Mouse (Mus musculus): Measurements from ENCODE around the gene Gm20696. TPM values are rescaled to one million over a fixed set of nuclear protein-coding genes. Genes with fewer than 3 reads are reported as not detected.

Gene Gm20696
- polyA plus RNA-seq, 1 experiment, result 2.8 TPM

DNA sequence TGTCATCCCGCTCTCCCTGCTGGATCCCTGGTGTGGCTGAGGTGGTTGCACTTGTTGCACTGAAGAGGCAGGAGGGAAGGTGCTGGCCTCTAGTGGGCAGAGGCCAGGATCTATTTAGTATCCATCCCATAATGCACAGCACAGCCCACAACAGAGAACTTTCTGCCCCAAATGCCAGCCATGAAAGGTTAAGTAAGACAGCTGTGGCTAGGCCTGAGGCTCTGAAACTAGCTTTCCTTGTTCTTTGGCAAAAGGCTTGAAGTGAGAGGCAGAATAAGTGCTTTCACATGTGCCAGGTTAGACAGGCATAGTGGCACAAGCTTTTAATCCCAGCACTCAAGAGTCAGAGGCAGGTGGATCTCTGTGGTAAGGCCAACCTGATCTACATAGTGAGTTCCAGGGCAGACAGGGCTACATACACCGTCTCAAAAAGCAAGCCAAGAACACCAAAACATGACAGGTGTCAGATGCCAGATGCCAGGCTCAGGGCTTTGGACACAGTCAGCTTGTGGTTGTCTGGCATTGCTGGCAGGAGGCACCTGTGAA lies 281.5 kb downstream of the Gm20696 start:
- Histone ChIP-seq H3K27ac (ENCODE audit: insufficient read depth, low read length) (no peak overlapping the region), H3K4me1 (ENCODE audit: control insufficient read depth, insufficient read depth, low read length) (no peaks in the 10 kb centered on the region; the same call in 1 of the 2 replicates), H3K4me3 (replicated peaks; ENCODE audit: insufficient read depth, low read depth, low read length) (no peak overlapping the region), H3K27me3 (ENCODE audit: control insufficient read depth, insufficient read depth, low read length) (no peaks in the 10 kb centered on the region)
- TF ChIP-seq CTCF (IDR thresholded peaks at IDR 0.05; ENCODE audit: borderline replicate concordance, insufficient read depth, low read depth, low read length), result peak; percentile 33; the same call in 1 of the 2 replicates
- no peak for TF ChIP-seq POLR2A (IDR thresholded peaks at IDR 0.05; ENCODE audit: borderline replicate concordance, insufficient read depth, low read length)
- peak; percentile 28 to 39 for DNase-seq
- WGBS, result 46% methylated on average over 2 of the region's 2 CpGs

DNA sequence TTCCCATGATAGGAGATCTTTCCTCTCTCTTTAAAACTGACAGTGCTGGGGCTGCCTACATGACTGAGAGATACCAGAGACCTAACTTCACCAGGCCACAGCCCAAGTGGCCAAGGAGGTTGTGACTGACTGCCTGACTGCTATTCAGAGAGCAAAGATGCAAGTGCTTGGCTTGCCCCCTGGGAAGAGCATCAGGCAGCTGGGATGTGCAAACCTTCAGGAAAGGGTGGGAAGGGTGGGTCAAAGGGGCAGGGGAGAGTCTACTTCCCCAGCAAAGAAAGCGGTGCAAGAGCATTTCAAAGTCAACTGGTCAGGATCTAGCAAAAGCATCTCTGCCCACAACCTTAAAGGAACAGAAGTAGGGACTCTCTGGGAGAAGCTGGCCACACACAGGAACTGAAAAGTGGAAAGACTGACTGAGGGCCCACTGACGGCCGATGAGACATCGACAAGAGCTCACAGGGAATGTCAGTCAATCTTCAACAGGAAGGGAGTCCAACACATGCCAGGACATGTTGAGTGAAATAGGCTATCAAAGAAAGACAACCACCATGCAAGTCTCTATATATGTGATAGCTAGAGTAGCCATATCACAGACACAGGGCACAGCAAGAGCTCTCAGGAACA lies 282.6 kb downstream of the Gm20696 start:
- H3K4me3 ChIP-seq (replicated peaks; ENCODE audit: insufficient read depth, low read depth, low read length), result no peak overlapping the region
- no peak overlapping the region for H3K27ac ChIP-seq (ENCODE audit: insufficient read depth, low read length)
- no peaks in the 10 kb centered on the region for H3K27me3 ChIP-seq (ENCODE audit: control insufficient read depth, insufficient read depth, low read length)
- DNase-seq, result no peak
- 94% methylated on average over 4 of the region's 4 CpGs for WGBS
- TF ChIP-seq CTCF (IDR thresholded peaks at IDR 0.05; ENCODE audit: borderline replicate concordance, insufficient read depth, low read depth, low read length) (no peak), POLR2A (IDR thresholded peaks at IDR 0.05; ENCODE audit: borderline replicate concordance, insufficient read depth, low read length) (no peak)
- H3K4me1 ChIP-seq (ENCODE audit: control insufficient read depth, insufficient read depth, low read length), result no peaks in the 10 kb centered on the region; the same call in 1 of the 2 replicates

- no peak overlapping the region for H3K4me3 ChIP-seq (replicated peaks; ENCODE audit: insufficient read depth, low read depth, low read length)
- 91% methylated on average over 5 of the region's 5 CpGs for WGBS
- no peak overlapping the region for H3K27ac ChIP-seq (ENCODE audit: insufficient read depth, low read length)
- DNase-seq, result no peak
- TF ChIP-seq POLR2A (IDR thresholded peaks at IDR 0.05; ENCODE audit: borderline replicate concordance, insufficient read depth, low read length), result no peak
- no peak for TF ChIP-seq CTCF (IDR thresholded peaks at IDR 0.05; ENCODE audit: borderline replicate concordance, insufficient read depth, low read depth, low read length)
- H3K27me3 ChIP-seq (ENCODE audit: control insufficient read depth, insufficient read depth, low read length), result no peaks in the 10 kb centered on the region
- peaks cover 14% of the 10 kb centered on the region for H3K4me1 ChIP-seq (ENCODE audit: control insufficient read depth, insufficient read depth, low read length)
These were observed 286.5 kb downstream of the Gm20696 start for GRCm38 (mm10) chr6:99380146-99380545.

GRCm38 (mm10) chr6:99378997-99379710 lies 287.4 kb downstream of the Gm20696 start:
- TF ChIP-seq CTCF (IDR thresholded peaks at IDR 0.05; ENCODE audit: borderline replicate concordance, insufficient read depth, low read depth, low read length) (no peak), POLR2A (IDR thresholded peaks at IDR 0.05; ENCODE audit: borderline replicate concordance, insufficient read depth, low read length) (no peak)
- DNase-seq, result no peak
- H3K27me3 ChIP-seq (ENCODE audit: control insufficient read depth, insufficient read depth, low read length), result no peaks in the 10 kb centered on the region
- H3K4me1 ChIP-seq (ENCODE audit: control insufficient read depth, insufficient read depth, low read length), result peaks cover 14% of the 10 kb centered on the region
- H3K4me3 ChIP-seq (replicated peaks; ENCODE audit: insufficient read depth, low read depth, low read length), result no peak overlapping the region
- WGBS, result 92% methylated on average over 7 of the region's 7 CpGs
- no peak overlapping the region for H3K27ac ChIP-seq (ENCODE audit: insufficient read depth, low read length)

DNA sequence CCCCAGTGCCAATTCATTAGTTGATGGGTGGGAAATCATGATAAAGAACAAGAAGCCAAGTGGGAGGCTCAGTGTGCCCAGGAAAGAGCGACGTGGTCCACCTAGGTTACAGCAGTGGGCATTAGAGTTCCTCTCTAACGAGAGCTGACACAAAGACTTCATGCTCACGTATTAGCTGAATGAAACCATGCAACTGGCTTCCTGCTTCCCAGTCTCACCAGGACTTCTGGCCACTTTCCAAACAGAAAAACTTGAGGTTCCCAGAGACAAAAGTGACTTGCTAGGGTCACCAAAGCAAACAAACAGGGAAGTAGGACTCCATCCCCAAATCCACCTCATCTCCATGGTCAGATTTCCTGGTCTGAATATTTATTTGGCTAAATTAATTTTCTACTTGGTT lies 288.9 kb downstream of the Gm20696 start:
- WGBS, result 35% methylated on average over 4 of the region's 4 CpGs
- H3K27ac ChIP-seq (ENCODE audit: insufficient read depth, low read length), result no peak overlapping the region
- no peak overlapping the region for H3K4me3 ChIP-seq (replicated peaks; ENCODE audit: insufficient read depth, low read depth, low read length)
- no peaks in the 10 kb centered on the region for H3K27me3 ChIP-seq (ENCODE audit: control insufficient read depth, insufficient read depth, low read length)
- peaks cover 14% of the 10 kb centered on the region for H3K4me1 ChIP-seq (ENCODE audit: control insufficient read depth, insufficient read depth, low read length)
- no peak for DNase-seq
- TF ChIP-seq POLR2A (IDR thresholded peaks at IDR 0.05; ENCODE audit: borderline replicate concordance, insufficient read depth, low read length) (no peak), CTCF (IDR thresholded peaks at IDR 0.05; ENCODE audit: borderline replicate concordance, insufficient read depth, low read depth, low read length) (no peak)

DNA sequence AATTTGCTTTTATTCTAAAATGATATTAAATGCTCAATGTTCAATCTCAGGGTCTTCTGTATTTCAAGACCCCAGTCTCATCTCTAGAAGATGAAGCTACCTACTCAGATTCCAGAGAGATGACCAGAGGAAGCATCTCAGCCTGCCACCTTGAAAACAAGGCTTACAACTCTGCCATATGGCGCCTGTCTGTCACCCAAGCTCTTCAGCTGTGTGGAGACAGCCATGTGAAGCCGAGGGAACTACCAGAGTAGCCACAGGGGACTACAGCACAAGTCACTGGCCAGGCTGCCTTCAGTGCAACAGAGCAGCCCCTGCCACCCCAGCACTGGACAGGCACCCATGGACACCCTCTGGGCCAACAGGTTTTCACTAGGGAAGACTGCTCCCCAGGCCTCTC lies 289.5 kb downstream of the Gm20696 start:
- 33% methylated on average over 2 of the region's 2 CpGs for WGBS
- DNase-seq, result peak; percentile 27 to 30
- H3K4me1 ChIP-seq (ENCODE audit: control insufficient read depth, insufficient read depth, low read length), result peaks cover 14% of the 10 kb centered on the region
- H3K27ac ChIP-seq (ENCODE audit: insufficient read depth, low read length), result no peak overlapping the region
- TF ChIP-seq CTCF (IDR thresholded peaks at IDR 0.05; ENCODE audit: borderline replicate concordance, insufficient read depth, low read depth, low read length), result no peak
- no peak for TF ChIP-seq POLR2A (IDR thresholded peaks at IDR 0.05; ENCODE audit: borderline replicate concordance, insufficient read depth, low read length)
- H3K27me3 ChIP-seq (ENCODE audit: control insufficient read depth, insufficient read depth, low read length), result no peaks in the 10 kb centered on the region
- no peak overlapping the region for H3K4me3 ChIP-seq (replicated peaks; ENCODE audit: insufficient read depth, low read depth, low read length)

DNA sequence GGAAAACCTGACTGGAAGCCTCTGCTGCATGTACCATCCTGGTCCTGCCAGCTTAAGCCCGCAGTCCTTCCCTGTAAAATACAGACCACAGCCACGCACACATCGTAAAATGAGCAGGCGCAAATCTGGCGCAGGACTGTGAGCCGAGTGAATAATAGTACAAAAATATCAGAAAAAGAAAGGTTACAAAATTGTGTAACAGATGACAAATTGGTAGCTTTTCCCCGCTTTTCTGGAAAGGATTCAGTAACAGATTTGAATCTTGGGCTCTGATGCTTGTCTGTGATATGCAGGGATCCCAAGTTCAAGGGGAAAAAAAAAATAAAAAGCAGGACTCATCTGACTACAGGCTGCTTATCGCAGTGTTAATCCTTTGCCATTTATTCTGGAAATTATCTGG lies 289.9 kb downstream of the Gm20696 start:
- peaks cover 14% of the 10 kb centered on the region for H3K4me1 ChIP-seq (ENCODE audit: control insufficient read depth, insufficient read depth, low read length)
- H3K27ac ChIP-seq (ENCODE audit: insufficient read depth, low read length), result no peak overlapping the region
- no peak for DNase-seq
- no peak overlapping the region for H3K4me3 ChIP-seq (replicated peaks; ENCODE audit: insufficient read depth, low read depth, low read length)
- no peaks in the 10 kb centered on the region for H3K27me3 ChIP-seq (ENCODE audit: control insufficient read depth, insufficient read depth, low read length)
- TF ChIP-seq CTCF (IDR thresholded peaks at IDR 0.05; ENCODE audit: borderline replicate concordance, insufficient read depth, low read depth, low read length) (no peak), POLR2A (IDR thresholded peaks at IDR 0.05; ENCODE audit: borderline replicate concordance, insufficient read depth, low read length) (no peak)
- 87% methylated on average over 8 of the region's 8 CpGs for WGBS

GRCm38 (mm10) chr6:99375865-99376264 lies 290.7 kb downstream of the Gm20696 start:
- Histone ChIP-seq H3K4me3 (replicated peaks; ENCODE audit: insufficient read depth, low read depth, low read length) (no peak overlapping the region), H3K4me1 (ENCODE audit: control insufficient read depth, insufficient read depth, low read length) (peaks cover 14% of the 10 kb centered on the region), H3K27ac (ENCODE audit: insufficient read depth, low read length) (no peak overlapping the region), H3K27me3 (ENCODE audit: control insufficient read depth, insufficient read depth, low read length) (no peaks in the 10 kb centered on the region)
- DNase-seq, result no peak
- WGBS, result 39% methylated on average over 6 of the region's 6 CpGs
- TF ChIP-seq POLR2A (IDR thresholded peaks at IDR 0.05; ENCODE audit: borderline replicate concordance, insufficient read depth, low read length) (no peak), CTCF (IDR thresholded peaks at IDR 0.05; ENCODE audit: borderline replicate concordance, insufficient read depth, low read depth, low read length) (no peak)

Data from cerebellum, adult 2 months (tissue).